1 mouse cellular context compared by ENCODE assay signal in the genomic region with DNA sequence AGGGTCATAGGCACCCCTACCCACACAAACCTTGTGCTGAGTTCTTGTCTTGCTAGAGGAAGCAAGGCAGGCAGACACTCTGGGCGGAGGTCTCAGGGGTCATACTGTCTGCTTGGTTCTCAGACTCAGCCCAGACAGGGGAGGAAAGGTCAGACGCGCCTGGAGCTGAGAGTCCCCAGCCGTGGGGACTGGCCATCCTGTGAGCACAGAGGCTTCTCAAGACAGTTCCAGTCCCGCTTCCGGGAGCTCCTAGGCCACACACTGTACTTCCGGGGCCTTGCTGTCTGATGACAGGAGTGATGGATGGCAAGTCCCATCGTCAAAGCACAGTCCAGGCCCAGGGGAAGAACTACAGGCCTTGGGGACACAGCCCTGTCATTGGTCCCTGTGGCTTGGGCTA.
TF ChIP-seq lines count a peak whose summit lies in the region.

No protein-coding gene starts in this region.

TF ChIP-seq in MEL, 35 proteins besides CTCF, POLR2A, EP300 and RAD21 (continued from another document):
- peak; percentile 65 for TF ChIP-seq TBP (IDR thresholded peaks at IDR 0.05; ENCODE audit: low read depth, low read length)
- TF ChIP-seq CHD2 (IDR thresholded peaks at IDR 0.05; ENCODE audit: low read length), result no peak
- TF ChIP-seq ELF1 (IDR thresholded peaks at IDR 0.05; ENCODE audit: low read depth, low read length), result peak; percentile 83
- 0 out of 2 replicates have a peak, but pooled peaks have one; percentile 58 for TF ChIP-seq CHD1 (IDR thresholded peaks at IDR 0.05; ENCODE audit: low read depth, low read length)
- no peak for TF ChIP-seq SMC3 (IDR thresholded peaks at IDR 0.05; ENCODE audit: low read depth, low read length)
- peak; percentile 40; the same call in 1 of the 2 replicates for TF ChIP-seq MAX (IDR thresholded peaks at IDR 0.05; ENCODE audit: low read length)
- no peak for TF ChIP-seq RCOR1 (IDR thresholded peaks at IDR 0.05; ENCODE audit: low read depth, low read length)
